Mouse (Mus musculus) liver, postnatal 0 days (tissue): ENCODE measurements around the gene Zfp882. TPM values are rescaled to one million over a fixed set of nuclear protein-coding genes. Genes with fewer than 3 reads are reported as not detected.
"Not testable (repeated sequence)": the region's sequence is repeated elsewhere in the genome, so short reads cannot be mapped to it uniquely, and the experiment has no call there.

Source experiments
- ATAC-seq: fragments of 200-750 bp; cut with Nextera tagmentation; 2 replicates; pipeline ENCODE4 v1.8.0; 2017; ENCODE audit warnings: mild to moderate bottlenecking, moderate library complexity
- DNase-seq: peaks from one replicate; pipeline ENCODE4 v3.0.0-alpha.2; 2016
- H3K27ac ChIP-seq: fragments of 300-500 bp; sonication (generic); 2 replicates; pipeline ENCODE4 v1.5.1; 2014; ENCODE audit warnings: antibody characterized with exemption, moderate library complexity, mild to moderate bottlenecking, low read depth
- H3K27me3 ChIP-seq: fragments of 300-500 bp; sonication (generic); 2 replicates; pipeline ENCODE4 v1.6.1; 2014; ENCODE audit warnings: low read length, control low read depth, mixed read lengths; ENCODE audit not compliant: insufficient read depth
- H3K36me3 ChIP-seq: fragments of 300-500 bp; sonication (generic); replicated peaks from 2 replicates; pipeline ENCODE4 v1.6.1; 2014; ENCODE audit warnings: mild to moderate bottlenecking, control low read depth, low read length, moderate library complexity, mixed read lengths; ENCODE audit not compliant: insufficient read depth
- H3K4me1 ChIP-seq: fragments of 300-500 bp; sonication (generic); 2 replicates; pipeline ENCODE4 v1.6.1; 2014; ENCODE audit warnings: antibody characterized with exemption, mild to moderate bottlenecking, control low read depth; ENCODE audit not compliant: insufficient read depth
- H3K4me2 ChIP-seq: fragments of 300-500 bp; sonication (generic); 2 replicates; pipeline ENCODE4 v1.6.1; 2014; ENCODE audit warnings: low read depth, mild to moderate bottlenecking, low read length, moderate library complexity, mixed read lengths
- H3K4me3 ChIP-seq: fragments of 300-500 bp; sonication (generic); 2 replicates; pipeline ENCODE4 v1.5.1; 2014; ENCODE audit warnings: low read depth, low read length
- H3K9ac ChIP-seq: fragments of 300-500 bp; sonication (generic); replicated peaks from 2 replicates; pipeline ENCODE4 v1.6.1; 2014; ENCODE audit warnings: mild to moderate bottlenecking, moderate library complexity
- H3K9me3 ChIP-seq: fragments of 300-500 bp; sonication (generic); 2 replicates; pipeline ENCODE4 v1.6.1; 2016; ENCODE audit warnings: mild to moderate bottlenecking, control low read depth, low read length, mixed read lengths
- CTCF ChIP-seq: sonication (generic); IDR thresholded peaks from 2 replicates; pipeline ENCODE4 v1.5.1; 2016; ENCODE audit warnings: antibody characterized with exemption, low read depth
- EP300 ChIP-seq: IDR thresholded peaks from 2 replicates; pipeline ENCODE4 v1.6.1; 2016; ENCODE audit warnings: antibody characterized with exemption, low read depth, mild to moderate bottlenecking
- WGBS: fragments of 180-500 bp; shearing (Covaris S2); extraction: QIAGEN DNeasy Blood & Tissue Kit; methylation state at CpG from one replicate; pipeline ENCODE4 v1.1.7; 2014; ENCODE audit not compliant: insufficient replicate concordance; 5-methylcytosine and 5-hydroxymethylcytosine counted together
- polyA plus RNA-seq: library from polyadenylated mRNA; unstranded; fragments of >200 nt; fragmentation: Nextera tagmentation; extraction: Ambion mirVana; gene quantifications from 2 replicates; pipeline ENCODE4 v1.2.1, GENCODE M21; 2015

Gene Zfp882
- 0.54 and 0.61 TPM in 2 replicates for polyA plus RNA-seq

DNA sequence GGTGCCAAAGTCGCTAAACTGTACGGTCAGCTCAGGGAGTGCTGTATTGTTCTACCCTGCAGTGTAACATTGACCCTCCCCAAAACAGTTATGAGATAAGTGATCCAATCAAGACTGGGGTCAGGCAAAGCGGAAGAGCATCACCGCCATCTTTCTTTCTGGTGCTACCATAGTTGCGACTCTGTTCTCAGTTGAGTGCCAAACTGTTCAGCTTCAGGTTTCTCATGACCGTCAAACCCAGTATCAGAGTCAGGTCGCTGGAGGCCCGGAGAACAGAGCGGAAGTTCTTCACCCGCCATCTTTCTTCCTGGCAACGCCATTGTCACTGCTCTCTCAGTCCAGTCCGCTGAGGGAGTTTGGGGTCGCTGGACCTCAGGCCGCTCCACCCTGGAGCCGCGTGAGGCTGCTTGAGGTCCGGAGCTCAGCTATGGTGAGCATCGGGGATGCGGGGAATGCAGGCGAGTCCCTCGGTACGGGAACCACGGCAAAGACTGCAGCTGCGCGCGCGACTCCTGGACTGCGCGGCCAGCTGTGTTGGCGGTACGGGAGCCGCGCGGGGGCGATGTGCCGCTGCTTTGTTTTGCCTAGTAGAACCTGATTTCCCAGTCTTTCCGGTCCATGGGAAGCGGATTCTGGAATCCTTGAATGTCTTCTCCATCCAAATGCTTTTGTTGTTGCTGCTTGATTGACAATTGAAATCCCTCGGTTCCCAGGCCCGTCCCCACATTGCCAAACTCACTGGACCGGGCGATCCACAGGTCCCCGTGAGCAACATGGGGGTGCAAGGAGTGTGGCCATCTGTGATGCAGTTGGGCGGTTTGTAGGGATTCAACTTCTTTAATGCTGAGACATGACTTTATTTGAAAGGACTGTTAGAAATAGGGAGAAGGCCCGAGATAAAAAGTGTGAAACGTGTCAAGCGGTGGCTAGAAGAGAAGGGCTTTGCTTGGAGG, at the start of gene Zfp882, which contains the start of gene Zfp617:
TSS of gene Zfp882 (plus strand) at position 300 of the 953 bp plus-strand sequence.
TSS of gene Zfp617 (plus strand) at position 327 of the 953 bp plus-strand sequence.
- ATAC-seq (peak; percentile 94), DNase-seq (peak; percentile 86)
- Histone ChIP-seq H3K4me2 (peak within 1 kb of the TSS; percentile 76), H3K9me3 (no peaks in the 10 kb centered on the region), H3K27me3 (no peaks in the 10 kb centered on the region), H3K4me1 (no peaks in the 10 kb centered on the region), H3K9ac (peak within 1 kb of the TSS; percentile 79), H3K27ac (peak within 1 kb of the TSS; percentile 86), H3K4me3 (peak within 1 kb of the TSS; percentile 71), H3K36me3 (0 out of 2 replicates have a peak, but pooled peaks cover 1% of the 10 kb centered on the region)
- TF ChIP-seq CTCF (peak; percentile 81), EP300 (no peak; the same call in 1 of the 2 replicates)
- WGBS: 13% methylated on average over 47 of the region's 47 CpGs

DNA sequence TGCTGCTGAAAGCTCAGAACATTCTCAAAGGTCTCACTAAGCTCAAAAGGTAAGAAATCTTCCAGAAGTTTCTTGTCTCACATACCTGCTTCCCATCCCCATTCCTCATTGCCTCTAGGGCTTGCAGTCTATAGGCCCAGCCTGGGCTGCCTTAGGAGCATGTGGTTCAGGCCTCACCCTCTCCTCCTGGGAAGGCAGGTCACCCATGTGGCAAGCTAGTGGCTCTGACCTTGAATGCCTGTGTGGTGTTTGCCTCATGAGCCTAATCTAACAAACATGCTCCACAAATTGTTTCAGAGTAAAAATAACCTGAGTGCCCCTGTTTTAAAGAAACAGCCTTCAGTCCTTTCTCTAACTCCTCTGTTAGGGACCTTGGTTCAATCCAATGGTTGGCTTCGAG, 46.9 kb upstream of the Zfp882 start:
- H3K4me3 ChIP-seq, H3K36me3 ChIP-seq, ATAC-seq, H3K4me1 ChIP-seq, DNase-seq, H3K9me3 ChIP-seq, H3K4me2 ChIP-seq, H3K27me3 ChIP-seq, H3K27ac ChIP-seq, H3K9ac ChIP-seq: not testable (repeated sequence)
- 67% methylated on average over 1 of the region's 1 CpGs for WGBS

DNA sequence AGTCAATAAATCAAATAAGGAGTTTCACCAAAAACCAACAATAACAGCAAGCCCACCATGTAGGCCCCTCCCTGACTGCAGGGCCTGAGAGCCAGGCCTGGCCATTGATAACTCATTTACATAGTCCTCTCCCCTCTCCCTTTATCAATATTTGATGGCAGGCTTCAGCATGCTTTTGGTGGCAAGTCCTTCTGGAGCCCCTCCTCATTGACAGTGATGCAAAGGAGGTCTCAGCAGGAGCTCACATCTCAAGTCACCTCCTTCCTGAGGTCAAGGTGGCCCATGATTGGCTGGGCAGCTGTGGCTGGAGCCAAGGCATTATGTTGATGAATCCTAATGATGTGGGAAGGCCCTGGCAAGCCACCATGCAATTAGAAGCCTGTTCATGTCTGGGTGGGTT, 46.4 kb upstream of the Zfp882 start:
- not testable (repeated sequence) for H3K4me1 ChIP-seq, H3K27me3 ChIP-seq, DNase-seq, H3K4me2 ChIP-seq, H3K4me3 ChIP-seq, H3K36me3 ChIP-seq, H3K27ac ChIP-seq, H3K9me3 ChIP-seq, ATAC-seq, H3K9ac ChIP-seq

DNA sequence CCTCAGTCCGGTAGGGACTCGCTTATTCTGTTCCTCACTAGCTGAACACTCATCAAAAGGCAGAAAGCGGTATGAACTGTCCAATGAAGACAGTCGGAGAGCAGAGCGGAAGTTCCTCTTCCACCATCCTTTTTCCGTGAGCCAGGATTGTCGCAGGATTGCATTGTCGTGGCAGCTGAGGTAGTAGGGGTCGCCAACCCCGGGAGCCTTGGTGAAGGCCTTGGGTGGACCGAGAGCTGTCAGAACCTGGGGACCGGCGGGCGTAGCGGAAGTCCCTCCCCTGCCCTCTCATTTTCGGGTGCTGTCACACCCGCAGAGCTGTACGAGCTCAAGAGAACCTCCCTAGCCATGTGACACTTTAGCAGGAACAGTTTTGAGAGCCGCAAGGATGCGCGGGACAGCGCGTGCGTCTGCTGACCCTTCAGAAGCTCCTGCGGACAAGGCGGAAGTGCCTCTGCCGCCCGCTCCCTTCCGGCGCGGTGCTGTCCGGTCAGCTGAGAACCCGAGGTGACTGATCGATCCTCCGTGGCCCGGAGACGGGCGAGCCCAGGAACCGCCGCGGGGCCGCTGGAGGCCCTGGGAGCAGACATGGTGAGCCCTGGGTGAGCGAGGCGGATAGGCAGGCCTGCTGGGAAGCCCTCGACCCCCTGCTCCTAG, 26.7 kb upstream of the Zfp882 start, which contains the start of gene Zfp709:
TSS of gene Zfp709 (plus strand) at position 402 of the 657 bp plus-strand sequence.
- Histone ChIP-seq H3K27me3 (no peaks in the 10 kb centered on the region), H3K4me1 (peaks cover 10% of the 10 kb centered on the region), H3K4me2 (peak within 1 kb of the TSS; percentile 97), H3K4me3 (peak within 1 kb of the TSS; percentile 82), H3K27ac (peak within 1 kb of the TSS; percentile 82), H3K36me3 (peaks cover 4% of the 10 kb centered on the region; the same call in 1 of the 2 replicates), H3K9me3 (peaks cover 17% of the 10 kb centered on the region), H3K9ac (peak within 1 kb of the TSS; percentile 89)
- WGBS: 3% methylated on average over 44 of the region's 45 CpGs
- peak; percentile 76 for DNase-seq
- TF ChIP-seq EP300 (no peak), CTCF (no peak)
- ATAC-seq: peak; percentile 93

DNA sequence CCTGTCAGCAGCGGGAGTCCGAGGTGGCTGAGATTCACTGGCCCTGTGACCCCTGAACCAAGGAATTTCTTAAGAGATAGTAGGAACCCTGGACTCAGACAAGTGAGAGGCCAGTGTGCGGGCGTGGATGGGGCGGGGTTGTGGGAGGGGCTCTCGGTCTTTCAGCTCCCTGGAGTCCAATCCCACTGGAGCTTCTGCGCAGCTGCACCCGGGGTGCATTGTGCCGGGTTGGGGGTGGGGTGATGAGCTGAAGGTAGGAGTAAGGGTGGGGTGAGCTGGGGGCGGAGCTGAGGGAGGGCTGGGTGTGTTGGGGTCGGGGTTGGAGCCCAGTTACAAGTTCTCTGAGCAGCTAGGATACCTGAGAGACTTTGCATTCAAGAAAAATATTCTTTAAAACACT, 7.7 kb upstream of the Zfp882 start:
- ATAC-seq, H3K4me1 ChIP-seq, H3K9ac ChIP-seq, H3K27me3 ChIP-seq, H3K27ac ChIP-seq, H3K4me2 ChIP-seq, H3K36me3 ChIP-seq, DNase-seq, H3K9me3 ChIP-seq, H3K4me3 ChIP-seq: not testable (repeated sequence)
- WGBS: 59% methylated on average over 11 of the region's 11 CpGs

DNA sequence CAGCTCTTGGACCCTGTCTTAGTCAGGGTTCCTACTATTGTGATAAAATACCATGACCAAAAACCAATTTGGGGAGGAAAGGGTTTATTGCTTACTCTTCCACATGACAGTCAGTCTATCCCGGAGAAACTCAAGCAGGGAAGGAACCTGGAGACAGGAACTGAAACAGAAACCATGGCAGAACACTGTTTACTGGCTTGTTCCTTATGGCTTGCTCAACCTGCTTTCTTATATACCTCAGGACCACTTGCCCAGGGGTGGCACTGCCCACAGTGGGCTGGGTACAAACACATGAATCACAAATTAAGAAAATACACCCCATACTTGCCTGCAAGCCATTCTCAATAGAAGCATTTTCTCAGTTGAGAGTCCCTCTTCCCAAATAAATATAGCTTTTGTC, 5.3 kb upstream of the Zfp882 start:
- H3K36me3 ChIP-seq, H3K4me3 ChIP-seq, H3K4me1 ChIP-seq, H3K9ac ChIP-seq, H3K27me3 ChIP-seq, H3K4me2 ChIP-seq, H3K27ac ChIP-seq, DNase-seq, H3K9me3 ChIP-seq, ATAC-seq: not testable (repeated sequence)
- WGBS: 23% methylated on average over 1 of the region's 1 CpGs
